Mouse (Mus musculus): ENCODE measurements around the gene Rif1. TPM values are rescaled to one million over a fixed set of nuclear protein-coding genes. Genes with fewer than 3 reads are reported as not detected.

Rif1 gene
- total RNA-seq (2021): 10 to 100 TPM; 23.6 to 32.5 TPM
- long read RNA-seq, experiment 1, partial matches to known transcripts: 2 of 12 reads
- long read RNA-seq, experiment 1, other reads (novel, unspliced or antisense): 10 of 12 reads
- long read RNA-seq, experiment 2, partial matches to known transcripts: 0 of 2 reads
- long read RNA-seq, experiment 2, other reads (novel, unspliced or antisense): 1 of 2 reads

- DNase-seq: peak; percentile 95
Measured at GRCm38 (mm10) chr2:52072491-52073140, at the start of gene Rif1. Gene Rif1 (plus strand): TSS chr2:52072832.

- no peak for DNase-seq
Measured at GRCm38 (mm10) chr2:52027061-52027460, 45.6 kb upstream of the Rif1 start.

GRCm38 (mm10) chr2:52029426-52029825, 43.2 kb upstream of the Rif1 start:
- DNase-seq: no peak

- peak; percentile 38 for DNase-seq
Measured at GRCm38 (mm10) chr2:52031491-52031890, 41.1 kb upstream of the Rif1 start.

- DNase-seq: no peak
Measured at GRCm38 (mm10) chr2:52034601-52035000, 38.0 kb upstream of the Rif1 start.

- DNase-seq: no peak
Measured at GRCm38 (mm10) chr2:52035144-52035543, 37.5 kb upstream of the Rif1 start.

- DNase-seq: no peak
Measured at GRCm38 (mm10) chr2:52036929-52037595, 35.6 kb upstream of the Rif1 start.

- peak; percentile 73 for DNase-seq
Measured at GRCm38 (mm10) chr2:52037882-52038281, 34.8 kb upstream of the Rif1 start, which contains the start of gene Tnfaip6. Gene Tnfaip6 (plus strand): TSS chr2:52038009.

GRCm38 (mm10) chr2:52038558-52038957, 34.1 kb upstream of the Rif1 start:
- DNase-seq: no peak

GRCm38 (mm10) chr2:52039083-52039801, 33.4 kb upstream of the Rif1 start:
- no peak for DNase-seq

- DNase-seq: no peak
Measured at GRCm38 (mm10) chr2:52042132-52042531, 30.5 kb upstream of the Rif1 start.

GRCm38 (mm10) chr2:52042714-52043113, 29.9 kb upstream of the Rif1 start:
- DNase-seq: no peak

GRCm38 (mm10) chr2:52043485-52043884, 29.1 kb upstream of the Rif1 start:
- no peak for DNase-seq

GRCm38 (mm10) chr2:52046032-52046431, 26.6 kb upstream of the Rif1 start:
- DNase-seq: no peak

- no peak for DNase-seq
Measured at GRCm38 (mm10) chr2:52050823-52051222, 21.8 kb upstream of the Rif1 start.

- DNase-seq: no peak
Measured at GRCm38 (mm10) chr2:52052335-52052734, 20.3 kb upstream of the Rif1 start.

- no peak for DNase-seq
Measured at GRCm38 (mm10) chr2:52053502-52053901, 19.1 kb upstream of the Rif1 start.

- DNase-seq: peak; percentile 46
Measured at GRCm38 (mm10) chr2:52055616-52056015, 17.0 kb upstream of the Rif1 start.

- no peak for DNase-seq
Measured at GRCm38 (mm10) chr2:52057099-52057498, 15.5 kb upstream of the Rif1 start.

- DNase-seq: no peak
Measured at GRCm38 (mm10) chr2:52057681-52058080, 15.0 kb upstream of the Rif1 start.

- DNase-seq: no peak
Measured at GRCm38 (mm10) chr2:52068641-52069040, 4.0 kb upstream of the Rif1 start.

- no peak for DNase-seq
Measured at GRCm38 (mm10) chr2:52070816-52071215, 1.8 kb upstream of the Rif1 start.

Measured in adrenal gland, postnatal 10 days (tissue).